Mouse (Mus musculus) hindbrain, embryonic 13.5 days (tissue): ENCODE measurements around the gene Bet1l. TPM values are rescaled to one million over a fixed set of nuclear protein-coding genes. Genes with fewer than 3 reads are reported as not detected.

ENCODE experiments used
- ATAC-seq: fragments of 200-750 bp; cut with Nextera tagmentation; 2 replicates; pipeline ENCODE4 v1.8.0; 2017; ENCODE audit warnings: moderate TSS enrichment; ENCODE audit not compliant: low FRiP score
- H3K27ac ChIP-seq: fragments of 300-500 bp; sonication (generic); 2 replicates; pipeline ENCODE4 v1.5.1; 2015; ENCODE audit warnings: inconsistent platforms, mild to moderate bottlenecking, moderate library complexity
- H3K27me3 ChIP-seq: fragments of 300-500 bp; sonication (generic); 2 replicates; pipeline ENCODE4 v1.6.1; 2015; ENCODE audit warnings: mild to moderate bottlenecking, inconsistent platforms
- H3K36me3 ChIP-seq: fragments of 300-500 bp; sonication (generic); 2 replicates; pipeline ENCODE4 v1.6.1; 2015; ENCODE audit warnings: mild to moderate bottlenecking, inconsistent platforms
- H3K4me1 ChIP-seq: fragments of 300-500 bp; sonication (generic); replicated peaks from 2 replicates; pipeline ENCODE4 v1.6.1; 2015; ENCODE audit warnings: inconsistent platforms
- H3K4me2 ChIP-seq: fragments of 300-500 bp; sonication (generic); 2 replicates; pipeline ENCODE4 v1.6.1; 2015; ENCODE audit warnings: inconsistent platforms, mild to moderate bottlenecking, moderate library complexity
- H3K4me3 ChIP-seq: fragments of 300-500 bp; sonication (generic); 2 replicates; pipeline ENCODE4 v1.5.1; 2015; ENCODE audit warnings: mild to moderate bottlenecking, inconsistent platforms
- H3K9ac ChIP-seq: fragments of 300-500 bp; sonication (generic); 2 replicates; pipeline ENCODE4 v1.6.1; 2015; ENCODE audit warnings: mild to moderate bottlenecking, inconsistent platforms
- H3K9me3 ChIP-seq: fragments of 300-500 bp; sonication (generic); 2 replicates; pipeline ENCODE4 v1.6.1; 2016; ENCODE audit warnings: inconsistent platforms
- WGBS: fragments of 180-500 bp; shearing (Covaris S2); methylation state at CpG from one replicate; pipeline ENCODE4 v1.1.7; 2015; 5-methylcytosine and 5-hydroxymethylcytosine counted together
- polyA plus RNA-seq: library from polyadenylated mRNA; unstranded; fragments of >200 nt; fragmentation: Nextera tagmentation; extraction: Ambion mirVana; gene quantifications from 2 replicates; pipeline ENCODE4 v1.2.1, GENCODE M21; 2015

Bet1l gene
- polyA plus RNA-seq, 1 experiment from 2014 or later, result 44.0 TPM

- 41% methylated on average over 19 of the region's 19 CpGs for WGBS
Measured at GRCm38 (mm10) chr7:140840750-140841735, 16.3 kb downstream of the Bet1l start.

GRCm38 (mm10) chr7:140839556-140839955 is 17.8 kb downstream of the Bet1l start:
- no peak overlapping the region for H3K4me2 ChIP-seq
- no peak overlapping the region for H3K9ac ChIP-seq
- 67% methylated on average over 5 of the region's 5 CpGs for WGBS
- peaks cover 44% of the 10 kb centered on the region for H3K27me3 ChIP-seq
- no peak for ATAC-seq
- no peak overlapping the region for H3K4me3 ChIP-seq
- no peaks in the 10 kb centered on the region for H3K36me3 ChIP-seq
- H3K9me3 ChIP-seq, result no peaks in the 10 kb centered on the region
- H3K27ac ChIP-seq, result no peak overlapping the region
- no peaks in the 10 kb centered on the region for H3K4me1 ChIP-seq

More at GRCm38 (mm10) chr7:140840750-140841735, 16.3 kb downstream of the Bet1l start:
- no peak overlapping the region for H3K4me2 ChIP-seq
- 0 out of 2 replicates have a peak, but pooled peaks cover 2% of the 10 kb centered on the region for H3K4me1 ChIP-seq
- no peaks in the 10 kb centered on the region for H3K36me3 ChIP-seq
- H3K9me3 ChIP-seq, result no peaks in the 10 kb centered on the region
- H3K4me3 ChIP-seq, result no peak overlapping the region
- H3K27ac ChIP-seq, result no peak overlapping the region
- H3K27me3 ChIP-seq, result peaks cover 46% of the 10 kb centered on the region
- no peak overlapping the region for H3K9ac ChIP-seq
- no peak for ATAC-seq

DNA sequence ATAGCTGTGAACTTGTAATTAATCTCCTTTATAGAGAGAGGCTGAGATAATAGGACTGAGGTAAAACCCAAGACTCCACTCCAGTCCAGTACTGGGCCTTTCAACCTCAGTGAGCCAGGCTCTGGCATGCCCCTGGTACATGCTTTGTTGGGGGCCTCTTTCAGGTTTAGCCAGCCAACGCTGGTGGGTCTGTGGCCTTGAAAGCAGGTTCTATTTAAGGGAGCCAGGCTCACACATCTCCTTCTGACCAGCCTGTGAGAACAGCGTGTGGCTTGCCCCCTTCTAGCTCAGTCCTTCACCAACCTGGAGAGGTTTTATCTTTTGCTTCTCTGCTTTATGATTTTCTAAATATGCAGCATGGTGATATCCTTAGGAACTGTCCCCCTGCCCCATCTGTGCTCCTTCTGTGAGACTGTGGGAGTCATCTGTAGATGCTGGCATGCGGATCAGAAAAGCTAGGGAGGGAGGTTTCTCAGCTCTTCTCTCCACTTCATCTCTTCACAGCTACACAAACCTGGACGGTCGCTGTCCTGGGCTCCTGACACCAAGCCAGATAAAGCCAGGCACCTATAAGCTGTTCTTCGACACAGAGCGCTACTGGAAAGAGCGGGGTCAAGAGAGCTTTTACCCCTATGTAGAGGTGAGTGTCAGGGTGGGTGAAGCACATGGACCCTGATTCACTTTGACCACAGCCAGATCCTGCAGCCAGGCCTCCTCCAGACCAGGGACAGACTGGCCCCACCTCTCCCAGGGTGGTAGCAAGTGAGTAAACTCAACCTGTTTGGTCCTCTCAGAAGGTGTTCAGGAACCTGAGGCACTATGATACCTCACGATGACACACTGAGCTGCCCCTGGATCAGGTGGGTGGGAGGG is 20.9 kb downstream of the Bet1l start:
- no peaks in the 10 kb centered on the region for H3K36me3 ChIP-seq
- no peak overlapping the region for H3K27ac ChIP-seq
- no peaks in the 10 kb centered on the region for H3K9me3 ChIP-seq
- ATAC-seq, result no peak
- no peaks in the 10 kb centered on the region for H3K4me1 ChIP-seq
- H3K27me3 ChIP-seq, result peaks cover 25% of the 10 kb centered on the region
- no peak overlapping the region for H3K4me2 ChIP-seq
- H3K9ac ChIP-seq, result 0 out of 2 replicates have a peak overlapping the region, but pooled peaks have one; percentile 25
- H3K4me3 ChIP-seq, result no peak overlapping the region
- WGBS, result 89% methylated on average over 9 of the region's 9 CpGs

GRCm38 (mm10) chr7:140835758-140836087 is 21.7 kb downstream of the Bet1l start:
- WGBS, result 86% methylated on average over 2 of the region's 2 CpGs

DNA sequence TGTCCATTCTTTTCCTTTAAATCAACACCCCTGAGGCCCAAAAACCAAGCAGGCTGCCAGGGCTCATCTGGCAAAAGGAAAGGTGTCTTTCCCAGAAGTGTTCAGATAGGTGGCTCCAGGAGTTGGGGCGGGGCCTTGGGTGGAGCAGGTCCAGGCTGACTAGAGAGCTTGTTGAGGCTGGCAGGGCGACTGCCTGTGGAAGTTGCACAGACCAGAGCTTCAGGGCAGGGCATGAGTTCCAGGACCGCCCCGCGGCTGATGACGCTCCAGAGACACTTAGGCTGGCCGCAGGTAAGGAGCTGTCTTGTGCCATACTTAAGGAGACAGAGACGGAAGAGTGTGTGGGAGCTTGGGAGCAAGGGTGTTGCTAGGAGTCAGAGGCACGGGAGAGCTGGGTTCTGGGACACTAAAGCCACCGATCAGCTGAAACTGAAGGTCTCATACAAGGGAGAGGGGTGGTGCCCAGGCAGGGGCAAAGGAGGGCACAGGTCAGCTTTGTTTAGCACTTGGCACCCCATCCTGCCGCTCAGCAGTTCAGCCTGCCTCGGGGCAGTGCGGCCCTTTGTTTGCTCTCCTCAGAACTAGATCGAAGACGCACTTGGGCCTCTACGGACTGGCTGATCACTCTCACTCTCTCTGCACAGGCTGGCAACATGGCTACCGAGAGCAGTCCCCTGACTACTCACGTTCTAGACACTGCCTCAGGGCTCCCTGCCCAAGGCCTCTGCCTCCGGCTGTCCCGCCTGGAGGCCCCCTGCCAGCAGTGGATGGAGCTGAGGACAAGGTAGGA is 22.2 kb downstream of the Bet1l start, which contains the start of gene Urah:
Urah (plus strand) TSS at position 51 of the 790 bp plus-strand sequence.
- Histone ChIP-seq H3K4me1 (no peaks in the 10 kb centered on the region), H3K9ac (no peak within 1 kb of the TSS), H3K27me3 (peaks cover 12% of the 10 kb centered on the region), H3K4me3 (no peak within 1 kb of the TSS), H3K4me2 (no peak within 1 kb of the TSS), H3K27ac (no peak within 1 kb of the TSS), H3K36me3 (no peaks in the 10 kb centered on the region), H3K9me3 (no peaks in the 10 kb centered on the region)
- WGBS, result 55% methylated on average over 20 of the region's 20 CpGs
- no peak for ATAC-seq

More at GRCm38 (mm10) chr7:140835758-140836087, 21.7 kb downstream of the Bet1l start:
- no peak for ATAC-seq
- H3K27me3 ChIP-seq, result peaks cover 18% of the 10 kb centered on the region
- H3K4me3 ChIP-seq, result no peak overlapping the region
- no peaks in the 10 kb centered on the region for H3K36me3 ChIP-seq
- no peak overlapping the region for H3K27ac ChIP-seq
- no peaks in the 10 kb centered on the region for H3K4me1 ChIP-seq
- no peak overlapping the region for H3K9ac ChIP-seq
- H3K4me2 ChIP-seq, result no peak overlapping the region
- H3K9me3 ChIP-seq, result no peaks in the 10 kb centered on the region

DNA sequence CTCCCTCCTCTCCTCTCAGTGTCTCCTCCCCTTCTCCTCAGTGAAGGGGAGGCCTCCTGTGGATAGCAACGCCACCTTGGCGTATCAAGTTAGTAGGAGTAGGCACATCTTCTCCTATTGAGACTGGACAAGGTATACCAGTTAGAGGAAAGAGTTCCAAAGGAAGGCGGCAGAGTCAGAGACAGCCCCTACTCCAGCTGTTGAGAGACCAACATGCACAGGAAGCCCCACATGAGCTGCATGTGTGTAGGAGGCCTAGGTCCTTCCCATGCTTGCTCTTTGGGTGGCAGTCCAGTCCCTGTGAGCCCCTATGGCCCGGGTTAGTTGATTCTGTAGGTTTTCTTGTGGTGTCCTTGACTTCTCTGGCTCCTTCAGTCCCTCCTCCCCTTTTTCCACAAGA is 24.0 kb downstream of the Bet1l start:
- Histone ChIP-seq H3K9me3 (no peaks in the 10 kb centered on the region), H3K4me2 (no peak overlapping the region), H3K4me1 (no peaks in the 10 kb centered on the region), H3K9ac (no peak overlapping the region), H3K27me3 (peaks cover 5% of the 10 kb centered on the region; the same call in 1 of the 2 replicates), H3K27ac (no peak overlapping the region), H3K36me3 (no peaks in the 10 kb centered on the region), H3K4me3 (no peak overlapping the region)
- 84% methylated on average over 4 of the region's 4 CpGs for WGBS
- ATAC-seq, result no peak

DNA sequence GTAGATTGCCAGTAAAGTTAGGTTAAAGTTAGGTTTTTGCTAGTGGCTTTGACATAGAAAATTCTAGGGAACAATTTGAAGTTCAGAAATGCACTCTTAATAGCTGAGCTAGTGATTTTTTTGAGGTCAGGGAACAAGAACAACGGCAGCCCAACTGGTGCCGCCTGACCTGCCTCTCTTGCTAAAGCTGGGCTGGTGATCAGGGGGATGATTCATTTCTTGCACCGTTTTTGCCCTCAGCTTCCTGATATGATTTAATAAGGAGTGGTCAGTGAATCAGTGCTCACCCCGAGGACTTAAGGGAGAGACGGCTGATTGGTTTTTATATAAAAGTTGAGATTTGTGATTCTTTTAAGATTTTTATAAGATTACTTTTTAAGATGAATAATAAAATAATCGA is 25.9 kb downstream of the Bet1l start:
- ATAC-seq, result no peak
- peaks cover 5% of the 10 kb centered on the region; the same call in 1 of the 2 replicates for H3K27me3 ChIP-seq
- no peak overlapping the region for H3K4me3 ChIP-seq
- H3K9me3 ChIP-seq, result no peaks in the 10 kb centered on the region
- H3K4me2 ChIP-seq, result no peak overlapping the region
- no peaks in the 10 kb centered on the region for H3K4me1 ChIP-seq
- H3K9ac ChIP-seq, result no peak overlapping the region
- no peak overlapping the region for H3K27ac ChIP-seq
- WGBS, result 65% methylated on average over 6 of the region's 6 CpGs
- no peaks in the 10 kb centered on the region for H3K36me3 ChIP-seq

DNA sequence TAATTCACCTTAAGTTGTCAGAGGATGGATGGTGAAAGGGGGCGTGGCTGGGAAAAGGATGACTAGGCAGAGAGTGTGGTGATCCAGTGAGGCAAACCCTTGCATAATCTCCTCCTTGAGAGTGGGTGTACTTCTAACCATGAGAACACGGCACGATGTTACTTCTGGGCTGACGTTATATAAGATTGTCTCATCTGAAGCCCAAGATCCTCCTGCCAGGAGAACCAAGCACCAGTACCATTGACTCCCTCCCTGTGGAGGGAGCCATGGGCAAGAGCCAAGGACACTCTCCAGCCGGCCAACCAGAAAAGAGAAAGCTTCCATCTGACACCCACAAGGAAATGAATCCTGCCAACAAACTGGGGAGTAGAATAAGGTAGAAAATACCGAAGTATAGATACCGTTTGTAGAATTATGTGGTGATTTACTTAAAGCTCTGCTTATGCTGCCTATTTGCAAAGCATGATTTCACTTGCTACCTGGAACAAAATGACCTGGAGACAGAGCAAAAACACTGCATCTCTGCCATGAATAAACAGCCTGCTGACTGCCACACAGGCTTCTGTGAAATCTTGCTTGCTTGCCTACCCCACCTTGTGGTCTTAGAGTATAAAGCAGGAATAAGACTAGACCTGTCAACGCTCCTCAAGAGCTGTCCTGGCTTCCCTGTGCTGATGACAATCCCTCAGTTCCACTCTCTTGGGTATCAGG is 29.1 kb downstream of the Bet1l start:
- Histone ChIP-seq H3K27ac (no peak overlapping the region), H3K4me2 (no peak overlapping the region), H3K9me3 (no peaks in the 10 kb centered on the region), H3K4me1 (no peaks in the 10 kb centered on the region), H3K4me3 (no peak overlapping the region), H3K9ac (peak overlapping the region; percentile 1; the same call in 1 of the 2 replicates), H3K27me3 (no peaks in the 10 kb centered on the region), H3K36me3 (no peaks in the 10 kb centered on the region)
- 47% methylated on average over 8 of the region's 8 CpGs for WGBS
- ATAC-seq, result no peak; the same call in 1 of the 2 replicates

GRCm38 (mm10) chr7:140822731-140823130 is 34.6 kb downstream of the Bet1l start:
- no peak overlapping the region for H3K4me3 ChIP-seq
- no peaks in the 10 kb centered on the region for H3K9me3 ChIP-seq
- WGBS, result 91% methylated on average over 4 of the region's 4 CpGs

DNA sequence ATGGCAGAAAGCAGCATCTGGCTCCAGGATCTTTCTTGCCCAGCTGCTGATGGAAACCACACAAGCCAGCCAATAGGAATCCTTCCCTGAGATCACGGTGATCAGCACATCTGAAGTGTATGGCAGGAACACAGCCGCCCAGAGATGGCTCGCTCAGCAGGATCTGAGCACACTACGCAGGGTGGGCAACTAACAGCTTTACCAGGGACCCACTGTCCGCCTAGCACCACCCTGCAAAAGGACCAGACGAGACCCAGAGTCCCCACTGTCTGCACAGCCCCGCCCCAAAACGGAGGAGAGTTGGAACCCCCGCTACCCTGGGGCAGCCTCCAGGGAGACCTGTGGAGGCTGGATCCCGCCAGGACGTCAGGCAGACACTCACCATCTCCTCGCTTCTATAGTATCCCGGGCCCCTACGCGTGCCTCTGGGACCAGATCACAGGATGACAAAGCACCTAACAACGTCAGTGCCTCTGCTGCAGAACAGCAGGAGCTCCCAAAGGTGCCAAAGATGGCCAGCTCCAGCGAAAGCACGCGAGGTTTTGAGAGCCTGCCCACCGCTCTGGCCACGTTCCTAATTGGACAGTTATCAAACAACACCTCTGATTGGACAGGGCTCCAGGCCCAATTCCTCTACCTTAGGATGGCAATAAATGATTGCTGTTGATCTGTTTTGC is 35.6 kb downstream of the Bet1l start, which contains the start of gene Zfp941:
Zfp941 (minus strand) TSS at position 526 of the 677 bp plus-strand sequence.
- WGBS, result under 1% methylated on average over 21 of the region's 21 CpGs
- ATAC-seq, result peak; percentile 93

More at GRCm38 (mm10) chr7:140822731-140823130, 34.6 kb downstream of the Bet1l start:
- H3K36me3 ChIP-seq, result peaks cover 5% of the 10 kb centered on the region
- peaks cover 16% of the 10 kb centered on the region for H3K4me1 ChIP-seq
- no peak overlapping the region for H3K27ac ChIP-seq
- no peak overlapping the region for H3K4me2 ChIP-seq
- no peak overlapping the region for H3K9ac ChIP-seq
- H3K27me3 ChIP-seq, result 0 out of 2 replicates have a peak, but pooled peaks cover 2% of the 10 kb centered on the region
- no peak for ATAC-seq

More for the DNA sequence above, 35.6 kb downstream of the Bet1l start, which contains the start of gene Zfp941:
- peaks cover 10% of the 10 kb centered on the region for H3K36me3 ChIP-seq
- H3K4me3 ChIP-seq, result peak within 1 kb of the TSS; percentile 58
- H3K9ac ChIP-seq, result peak within 1 kb of the TSS; percentile 80
- peak within 1 kb of the TSS; percentile 60 for H3K4me2 ChIP-seq
- H3K4me1 ChIP-seq, result peaks cover 24% of the 10 kb centered on the region
- 0 out of 2 replicates have a peak, but pooled peaks cover 2% of the 10 kb centered on the region for H3K27me3 ChIP-seq
- peak within 1 kb of the TSS; percentile 93 for H3K27ac ChIP-seq
- H3K9me3 ChIP-seq, result no peaks in the 10 kb centered on the region
